Mouse (Mus musculus): ENCODE data around the gene Il9r. TPM values are rescaled to one million over a fixed set of nuclear protein-coding genes. Genes with fewer than 3 reads are reported as not detected.
A peak's percentile ranks its signal among the peaks of the same experiment; 100 is the strongest.

The Il9r gene
- total and polyA plus RNA-seq, 2 experiments from 2014 or later: not detected

DNA sequence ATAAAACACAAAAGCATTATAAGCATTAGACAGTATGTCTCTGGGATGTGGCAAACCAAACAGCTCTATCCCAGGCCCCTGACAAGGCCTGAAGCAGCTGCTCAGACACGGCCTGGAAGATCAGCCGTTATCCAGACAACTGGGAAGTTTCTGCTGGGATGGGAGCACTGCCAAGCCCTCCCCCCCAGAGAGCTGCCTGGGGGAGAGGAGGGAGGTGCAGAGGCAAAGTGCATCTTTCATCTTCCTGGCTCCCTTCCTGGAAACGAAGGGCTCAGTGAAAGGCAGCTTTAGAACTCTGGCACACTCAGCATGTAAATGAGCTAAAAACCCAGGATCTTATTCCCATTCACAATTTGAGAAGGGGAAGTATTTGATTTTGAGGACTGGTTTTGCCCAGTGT is 35.6 kb upstream of the Il9r start:
- no peak for TF ChIP-seq CTCF (IDR thresholded peaks at IDR 0.05; ENCODE audit: low read depth)
- Histone ChIP-seq H3K27ac (peak overlapping the region; percentile 74; the same call in 1 of the 2 replicates), H3K9me3 (ENCODE audit: low read length) (no peaks in the 10 kb centered on the region), H3K36me3 (ENCODE audit: insufficient read depth, low read length) (peaks cover 27% of the 10 kb centered on the region), H3K9ac (replicated peaks; ENCODE audit: low read length) (no peak overlapping the region), H3K4me3 (ENCODE audit: low read length) (no peak overlapping the region), H3K27me3 (ENCODE audit: insufficient read depth, low read length) (no peaks in the 10 kb centered on the region), H3K4me2 (ENCODE audit: low read depth, low read length) (no peak overlapping the region), H3K4me1 (ENCODE audit: insufficient read depth, low read length) (peaks cover 38% of the 10 kb centered on the region)
- DNase-seq (ENCODE audit: low spot score) (peak; percentile 90), ATAC-seq (peak; percentile 52)
- WGBS: 27% methylated on average over 3 of the region's 3 CpGs

DNA sequence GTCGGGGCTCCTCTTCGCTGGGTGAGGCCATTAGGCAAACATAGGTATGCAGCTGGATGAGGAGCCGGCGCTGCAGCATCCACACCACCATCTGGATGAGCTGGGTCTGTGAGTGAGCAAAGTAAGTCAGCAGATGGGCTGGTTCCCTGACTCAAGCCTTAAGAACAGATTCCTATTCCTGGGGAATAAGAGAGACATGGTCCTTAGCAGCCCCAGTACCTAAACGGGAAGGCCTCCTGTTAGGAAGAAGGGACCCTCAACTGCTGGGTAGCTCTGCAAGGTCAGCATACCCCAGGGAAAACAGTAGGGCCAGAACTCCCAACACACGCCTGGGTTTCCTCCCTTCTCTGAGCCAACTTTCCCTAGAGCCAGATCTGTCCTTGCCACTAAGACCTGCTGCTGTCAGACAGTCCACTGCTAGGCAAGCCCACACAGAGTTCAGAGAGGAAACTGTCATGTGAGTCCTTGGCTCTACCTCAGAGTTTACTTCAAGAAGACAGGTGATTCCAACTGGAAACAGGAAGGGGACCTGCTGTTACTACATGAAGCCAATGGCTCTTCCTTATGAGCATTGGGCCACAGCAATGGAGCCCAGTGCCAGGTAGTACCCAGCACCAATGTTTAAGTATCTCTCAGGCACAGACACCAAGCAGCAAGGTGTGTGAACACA is 34.9 kb upstream of the Il9r start:
- DNase-seq (ENCODE audit: low spot score) (no peak), ATAC-seq (no peak)
- H3K27ac ChIP-seq: peak overlapping the region; percentile 74; the same call in 1 of the 2 replicates
- peaks cover 31% of the 10 kb centered on the region for H3K36me3 ChIP-seq (ENCODE audit: insufficient read depth, low read length)
- no peak overlapping the region for H3K4me2 ChIP-seq (ENCODE audit: low read depth, low read length)
- no peaks in the 10 kb centered on the region for H3K27me3 ChIP-seq (ENCODE audit: insufficient read depth, low read length)
- H3K4me3 ChIP-seq (ENCODE audit: low read length): no peak overlapping the region
- no peaks in the 10 kb centered on the region for H3K9me3 ChIP-seq (ENCODE audit: low read length)
- H3K9ac ChIP-seq (replicated peaks; ENCODE audit: low read length): no peak overlapping the region
- TF ChIP-seq CTCF (IDR thresholded peaks at IDR 0.05; ENCODE audit: low read depth): no peak
- 75% methylated on average over 6 of the region's 6 CpGs for WGBS
- H3K4me1 ChIP-seq (ENCODE audit: insufficient read depth, low read length): peaks cover 38% of the 10 kb centered on the region

DNA sequence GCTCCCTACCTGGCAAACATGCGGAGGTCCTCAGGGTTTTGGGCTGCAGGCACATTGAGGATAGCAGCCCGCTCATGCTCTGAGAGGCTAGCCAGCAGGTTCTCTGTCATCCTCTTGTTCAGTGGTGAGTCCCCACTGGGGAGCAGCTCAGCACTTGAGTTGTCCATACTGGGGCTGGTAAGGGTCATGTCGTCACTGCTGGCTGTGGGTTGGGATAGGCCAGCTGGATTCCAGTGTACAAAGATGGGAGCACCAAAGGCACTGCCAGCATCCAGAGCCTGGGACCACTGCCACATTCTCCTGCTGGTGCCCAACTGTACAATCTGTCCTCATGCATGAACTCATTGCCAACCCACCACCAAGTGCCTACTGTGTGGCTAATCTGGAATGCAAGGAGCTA is 33.8 kb upstream of the Il9r start:
- DNase-seq (ENCODE audit: low spot score) (peak; percentile 66), ATAC-seq (peak; percentile 48)
- H3K36me3 ChIP-seq (ENCODE audit: insufficient read depth, low read length): peaks cover 26% of the 10 kb centered on the region

DNA sequence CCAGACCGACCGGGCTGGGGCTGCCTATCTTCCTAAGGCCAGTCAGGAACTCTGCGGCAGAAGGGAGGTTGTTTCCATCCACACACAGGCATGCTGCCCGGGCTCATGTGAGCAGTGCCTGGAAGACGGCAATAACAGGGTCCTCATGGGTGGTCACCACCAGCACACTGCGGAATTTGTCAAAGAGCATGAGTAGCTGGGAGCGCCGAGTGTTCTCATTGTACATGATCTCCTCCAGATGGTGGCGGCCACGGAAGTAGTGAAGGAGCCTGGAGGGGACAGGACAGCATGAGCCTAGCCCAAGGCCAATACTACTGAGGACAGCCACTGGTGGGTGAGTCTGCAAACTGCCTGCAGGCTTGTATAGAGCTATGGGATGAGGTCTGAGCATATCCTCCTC is 32.8 kb upstream of the Il9r start:
- no peak for DNase-seq (ENCODE audit: low spot score)
- no peaks in the 10 kb centered on the region for H3K27me3 ChIP-seq (ENCODE audit: insufficient read depth, low read length)
- peak; percentile 15; the same call in 1 of the 2 replicates for ATAC-seq
- H3K27ac ChIP-seq: 0 out of 2 replicates have a peak overlapping the region, but pooled peaks have one; percentile 48
- no peak overlapping the region for H3K4me3 ChIP-seq (ENCODE audit: low read length)
- WGBS: 61% methylated on average over 10 of the region's 10 CpGs
- H3K9ac ChIP-seq (replicated peaks; ENCODE audit: low read length): no peak overlapping the region
- peaks cover 38% of the 10 kb centered on the region for H3K4me1 ChIP-seq (ENCODE audit: insufficient read depth, low read length)
- TF ChIP-seq CTCF (IDR thresholded peaks at IDR 0.05; ENCODE audit: low read depth): no peak
- no peak overlapping the region for H3K4me2 ChIP-seq (ENCODE audit: low read depth, low read length)
- H3K36me3 ChIP-seq (ENCODE audit: insufficient read depth, low read length): peaks cover 26% of the 10 kb centered on the region
- H3K9me3 ChIP-seq (ENCODE audit: low read length): no peaks in the 10 kb centered on the region

More for the DNA sequence above, 33.8 kb upstream of the Il9r start:
- Histone ChIP-seq H3K4me1 (ENCODE audit: insufficient read depth, low read length) (peaks cover 38% of the 10 kb centered on the region), H3K9me3 (ENCODE audit: low read length) (no peaks in the 10 kb centered on the region), H3K4me3 (ENCODE audit: low read length) (no peak overlapping the region), H3K27ac (peak overlapping the region; percentile 74; the same call in 1 of the 2 replicates), H3K9ac (replicated peaks; ENCODE audit: low read length) (no peak overlapping the region), H3K4me2 (ENCODE audit: low read depth, low read length) (no peak overlapping the region), H3K27me3 (ENCODE audit: insufficient read depth, low read length) (no peaks in the 10 kb centered on the region)
- 59% methylated on average over 3 of the region's 3 CpGs for WGBS
- no peak for TF ChIP-seq CTCF (IDR thresholded peaks at IDR 0.05; ENCODE audit: low read depth)

DNA sequence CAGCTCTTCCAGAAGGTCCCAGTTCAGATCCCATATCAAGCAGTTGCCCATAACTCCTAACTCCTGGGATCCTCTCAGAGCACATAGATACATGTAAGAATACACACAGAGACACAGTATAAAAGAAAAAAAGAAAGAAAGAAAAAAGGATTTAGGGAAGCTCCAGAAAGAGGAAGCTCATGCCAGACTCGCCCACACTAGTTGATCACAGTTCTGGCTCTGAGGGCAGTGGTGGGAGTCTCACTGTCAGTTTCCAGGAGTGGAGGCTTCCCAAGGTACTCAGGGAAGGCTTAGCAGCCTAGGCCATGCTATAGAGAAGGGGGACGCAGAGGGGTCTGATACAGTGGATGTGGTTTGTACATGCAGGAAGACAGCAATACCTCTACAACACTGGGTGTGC is 31.0 kb upstream of the Il9r start:
- H3K4me2 ChIP-seq (ENCODE audit: low read depth, low read length): no peak overlapping the region
- no peaks in the 10 kb centered on the region for H3K9me3 ChIP-seq (ENCODE audit: low read length)
- no peak overlapping the region for H3K27ac ChIP-seq
- ATAC-seq (no peak), DNase-seq (ENCODE audit: low spot score) (no peak)
- no peak for TF ChIP-seq CTCF (IDR thresholded peaks at IDR 0.05; ENCODE audit: low read depth)
- H3K4me1 ChIP-seq (ENCODE audit: insufficient read depth, low read length): peaks cover 36% of the 10 kb centered on the region
- H3K27me3 ChIP-seq (ENCODE audit: insufficient read depth, low read length): no peaks in the 10 kb centered on the region
- no peak overlapping the region for H3K9ac ChIP-seq (replicated peaks; ENCODE audit: low read length)
- H3K36me3 ChIP-seq (ENCODE audit: insufficient read depth, low read length): peaks cover 26% of the 10 kb centered on the region
- 91% methylated on average over 2 of the region's 2 CpGs for WGBS
- no peak overlapping the region for H3K4me3 ChIP-seq (ENCODE audit: low read length)

DNA sequence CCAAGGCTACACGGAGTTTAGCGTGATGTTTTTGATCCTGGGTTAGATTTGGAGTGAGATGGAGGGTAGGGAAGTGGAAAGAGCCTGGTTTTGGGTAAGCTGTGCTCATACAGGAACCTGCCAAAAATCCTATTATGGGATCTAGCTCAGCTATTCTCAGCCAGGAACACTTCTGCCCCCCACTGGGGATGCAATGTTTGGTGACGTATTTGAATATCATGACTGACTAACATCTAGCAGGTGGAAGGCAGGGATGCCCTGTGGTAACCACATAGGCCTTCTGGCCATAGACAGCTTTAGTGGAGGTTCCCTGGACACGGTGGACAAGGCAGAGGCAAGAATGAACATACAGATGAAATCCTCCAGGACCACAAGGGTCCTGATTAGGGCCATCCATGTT is 30.1 kb upstream of the Il9r start:
- H3K9ac ChIP-seq (replicated peaks; ENCODE audit: low read length): no peak overlapping the region
- peaks cover 26% of the 10 kb centered on the region for H3K36me3 ChIP-seq (ENCODE audit: insufficient read depth, low read length)
- peaks cover 30% of the 10 kb centered on the region for H3K4me1 ChIP-seq (ENCODE audit: insufficient read depth, low read length)
- no peaks in the 10 kb centered on the region for H3K9me3 ChIP-seq (ENCODE audit: low read length)
- 79% methylated on average over 4 of the region's 4 CpGs for WGBS
- DNase-seq (ENCODE audit: low spot score): no peak
- no peak for TF ChIP-seq CTCF (IDR thresholded peaks at IDR 0.05; ENCODE audit: low read depth)
- no peak overlapping the region for H3K4me2 ChIP-seq (ENCODE audit: low read depth, low read length)
- H3K4me3 ChIP-seq (ENCODE audit: low read length): no peak overlapping the region
- H3K27me3 ChIP-seq (ENCODE audit: insufficient read depth, low read length): no peaks in the 10 kb centered on the region
- no peak overlapping the region for H3K27ac ChIP-seq
- no peak for ATAC-seq

DNA sequence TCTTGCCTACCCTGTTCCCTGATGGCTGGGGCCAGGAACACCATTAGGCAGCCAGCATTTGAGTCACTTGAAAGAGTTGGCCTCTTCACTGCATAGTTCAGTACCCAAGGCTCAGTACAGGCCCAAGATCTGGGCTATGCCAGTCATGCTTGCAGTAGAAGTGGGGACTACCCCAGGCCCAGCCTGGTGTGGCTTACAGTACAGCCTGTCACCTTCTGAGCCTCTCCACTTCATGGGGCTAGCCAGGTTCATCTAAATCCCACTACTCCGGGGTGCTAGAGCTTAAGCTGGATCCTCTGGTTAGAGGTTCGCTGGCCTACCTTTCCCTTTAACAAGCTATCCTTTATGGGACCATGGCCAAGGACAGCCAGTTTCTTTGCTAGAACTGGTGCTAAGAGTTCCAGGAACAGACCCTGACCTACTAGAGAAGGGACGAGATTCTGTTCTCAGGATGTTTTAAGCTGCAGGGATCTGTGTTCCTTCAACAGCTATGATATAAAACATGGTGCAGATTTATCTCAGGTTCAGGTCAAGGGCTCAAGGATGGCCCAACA is 28.3 kb upstream of the Il9r start:
- H3K36me3 ChIP-seq (ENCODE audit: insufficient read depth, low read length): peaks cover 19% of the 10 kb centered on the region
- H3K9ac ChIP-seq (replicated peaks; ENCODE audit: low read length): no peak overlapping the region
- WGBS: 90% methylated on average over 3 of the region's 3 CpGs
- peaks cover 18% of the 10 kb centered on the region for H3K4me1 ChIP-seq (ENCODE audit: insufficient read depth, low read length)
- no peak overlapping the region for H3K4me3 ChIP-seq (ENCODE audit: low read length)
- no peaks in the 10 kb centered on the region for H3K27me3 ChIP-seq (ENCODE audit: insufficient read depth, low read length)
- H3K4me2 ChIP-seq (ENCODE audit: low read depth, low read length): no peak overlapping the region
- ATAC-seq (no peak), DNase-seq (ENCODE audit: low spot score) (no peak)
- no peak overlapping the region for H3K27ac ChIP-seq
- no peaks in the 10 kb centered on the region for H3K9me3 ChIP-seq (ENCODE audit: low read length)
- TF ChIP-seq CTCF (IDR thresholded peaks at IDR 0.05; ENCODE audit: low read depth): no peak
